Mouse (Mus musculus): Measurements from ENCODE around the gene Ccdc189. TPM values are rescaled to one million over a fixed set of nuclear protein-coding genes. Genes with fewer than 3 reads are reported as not detected.
"Not testable (repeated sequence)": the region's sequence is repeated elsewhere in the genome, so short reads cannot be mapped to it uniquely, and the experiment has no call there.

Gene Ccdc189
- 11.9 and 16.1 TPM in 2 replicates for polyA plus RNA-seq (2016; fragmentation: Nextera tagmentation; extraction: Ambion mirVana)

- no peaks in the 10 kb centered on the region for H3K9me3 ChIP-seq
- H3K4me3 ChIP-seq: peak within 1 kb of the TSS; percentile 89
- peak within 1 kb of the TSS; percentile 83 for H3K27ac ChIP-seq (replicated peaks)
- H3K27me3 ChIP-seq: no peaks in the 10 kb centered on the region
- peaks cover 16% of the 10 kb centered on the region for H3K4me1 ChIP-seq
- H3K4me2 ChIP-seq (replicated peaks): peak within 1 kb of the TSS; percentile 83
- WGBS: under 1% methylated on average over 50 of the region's 50 CpGs
- H3K36me3 ChIP-seq: peaks cover 55% of the 10 kb centered on the region
- peak within 1 kb of the TSS; percentile 83 for H3K9ac ChIP-seq (replicated peaks)
- ATAC-seq (ENCODE audit: low FRiP score, low read depth): peak; percentile 98
Measured at GRCm38 (mm10) chr7:127588011-127588871, at the start of gene Ccdc189, which contains the start of gene Rnf40. Gene Ccdc189 (minus strand): TSS chr7:127588595. Gene Rnf40 (plus strand): TSS chr7:127588767.

GRCm38 (mm10) chr7:127636963-127637362 is 48.6 kb upstream of the Ccdc189 start:
- under 1% methylated on average over 27 of the region's 27 CpGs for WGBS
- Histone ChIP-seq H3K4me1 (0 out of 2 replicates have a peak, but pooled peaks cover 9% of the 10 kb centered on the region), H3K9ac (replicated peaks) (peak overlapping the region; percentile 61), H3K36me3 (no peaks in the 10 kb centered on the region), H3K4me3 (peak overlapping the region; percentile 60), H3K27me3 (peaks cover 7% of the 10 kb centered on the region; the same call in 1 of the 2 replicates), H3K27ac (replicated peaks) (no peak overlapping the region), H3K9me3 (no peaks in the 10 kb centered on the region), H3K4me2 (replicated peaks) (peak overlapping the region; percentile 76)
- ATAC-seq (ENCODE audit: low FRiP score, low read depth): no peak

- H3K4me1 ChIP-seq: 0 out of 2 replicates have a peak, but pooled peaks cover under 1% of the 10 kb centered on the region
- H3K27me3 ChIP-seq: 0 out of 2 replicates have a peak, but pooled peaks cover 6% of the 10 kb centered on the region
- no peak overlapping the region for H3K9ac ChIP-seq (replicated peaks)
- H3K36me3 ChIP-seq: no peaks in the 10 kb centered on the region
- WGBS: 60% methylated on average over 4 of the region's 4 CpGs
- no peaks in the 10 kb centered on the region for H3K9me3 ChIP-seq
- H3K27ac ChIP-seq (replicated peaks): no peak overlapping the region
- no peak overlapping the region for H3K4me2 ChIP-seq (replicated peaks)
- ATAC-seq (ENCODE audit: low FRiP score, low read depth): no peak
- H3K4me3 ChIP-seq: no peak overlapping the region
Measured at GRCm38 (mm10) chr7:127631416-127631815, 43.0 kb upstream of the Ccdc189 start.

GRCm38 (mm10) chr7:127628646-127629045 is 40.3 kb upstream of the Ccdc189 start:
- H3K4me2 ChIP-seq (replicated peaks): no peak overlapping the region
- 83% methylated on average over 5 of the region's 5 CpGs for WGBS

GRCm38 (mm10) chr7:127626471-127626870 is 38.1 kb upstream of the Ccdc189 start:
- Histone ChIP-seq H3K36me3 (no peaks in the 10 kb centered on the region), H3K9ac (replicated peaks) (no peak overlapping the region), H3K4me3 (no peak overlapping the region), H3K27ac (replicated peaks) (no peak overlapping the region), H3K4me1 (no peaks in the 10 kb centered on the region), H3K27me3 (no peaks in the 10 kb centered on the region), H3K9me3 (no peaks in the 10 kb centered on the region), H3K4me2 (replicated peaks) (no peak overlapping the region)
- 91% methylated on average over 4 of the region's 4 CpGs for WGBS
- ATAC-seq (ENCODE audit: low FRiP score, low read depth): no peak

More at GRCm38 (mm10) chr7:127628646-127629045, 40.3 kb upstream of the Ccdc189 start:
- H3K9me3 ChIP-seq: no peaks in the 10 kb centered on the region
- H3K27ac ChIP-seq (replicated peaks): no peak overlapping the region
- H3K27me3 ChIP-seq: no peaks in the 10 kb centered on the region
- H3K4me3 ChIP-seq: no peak overlapping the region
- H3K36me3 ChIP-seq: no peaks in the 10 kb centered on the region
- no peak for ATAC-seq (ENCODE audit: low FRiP score, low read depth)
- no peak overlapping the region for H3K9ac ChIP-seq (replicated peaks)
- no peaks in the 10 kb centered on the region for H3K4me1 ChIP-seq

GRCm38 (mm10) chr7:127626039-127626438 is 37.6 kb upstream of the Ccdc189 start:
- no peaks in the 10 kb centered on the region for H3K9me3 ChIP-seq
- H3K27ac ChIP-seq (replicated peaks): no peak overlapping the region
- no peak overlapping the region for H3K4me2 ChIP-seq (replicated peaks)
- no peak overlapping the region for H3K9ac ChIP-seq (replicated peaks)
- H3K27me3 ChIP-seq: no peaks in the 10 kb centered on the region
- H3K36me3 ChIP-seq: no peaks in the 10 kb centered on the region
- 98% methylated on average over 7 of the region's 7 CpGs for WGBS
- no peaks in the 10 kb centered on the region for H3K4me1 ChIP-seq
- no peak overlapping the region for H3K4me3 ChIP-seq
- no peak for ATAC-seq (ENCODE audit: low FRiP score, low read depth)

GRCm38 (mm10) chr7:127618402-127618801 is 30.0 kb upstream of the Ccdc189 start:
- H3K4me3 ChIP-seq; H3K9ac ChIP-seq (replicated peaks); H3K4me2 ChIP-seq (replicated peaks); H3K27ac ChIP-seq (replicated peaks); ATAC-seq (ENCODE audit: low FRiP score, low read depth); H3K36me3 ChIP-seq; H3K9me3 ChIP-seq; H3K27me3 ChIP-seq: not testable (repeated sequence)
- WGBS: 91% methylated on average over 7 of the region's 8 CpGs
- peaks cover 29% of the 10 kb centered on the region for H3K4me1 ChIP-seq

- H3K9me3 ChIP-seq: no peaks in the 10 kb centered on the region
- H3K36me3 ChIP-seq: no peaks in the 10 kb centered on the region
- no peak for ATAC-seq (ENCODE audit: low FRiP score, low read depth)
- H3K4me2 ChIP-seq (replicated peaks): no peak overlapping the region
- H3K9ac ChIP-seq (replicated peaks): no peak overlapping the region
- 47% methylated on average over 2 of the region's 2 CpGs for WGBS
- H3K27ac ChIP-seq (replicated peaks): 0 out of 2 replicates have a peak overlapping the region, but pooled peaks have one; percentile 20
- no peak overlapping the region for H3K4me3 ChIP-seq
- peaks cover 29% of the 10 kb centered on the region for H3K4me1 ChIP-seq
- H3K27me3 ChIP-seq: no peaks in the 10 kb centered on the region
Measured at GRCm38 (mm10) chr7:127617962-127618361, 29.6 kb upstream of the Ccdc189 start.

GRCm38 (mm10) chr7:127616881-127617280 is 28.5 kb upstream of the Ccdc189 start:
- no peak overlapping the region for H3K9ac ChIP-seq (replicated peaks)
- WGBS: 89% methylated on average over 1 of the region's 1 CpGs
- no peaks in the 10 kb centered on the region for H3K27me3 ChIP-seq
- H3K4me1 ChIP-seq: peaks cover 29% of the 10 kb centered on the region
- peaks cover 10% of the 10 kb centered on the region for H3K36me3 ChIP-seq
- H3K4me2 ChIP-seq (replicated peaks): no peak overlapping the region
- H3K9me3 ChIP-seq: no peaks in the 10 kb centered on the region
- H3K27ac ChIP-seq (replicated peaks): no peak overlapping the region
- ATAC-seq (ENCODE audit: low FRiP score, low read depth): no peak
- no peak overlapping the region for H3K4me3 ChIP-seq

- Histone ChIP-seq H3K9me3 (no peaks in the 10 kb centered on the region), H3K9ac (replicated peaks) (no peak overlapping the region), H3K4me1 (peaks cover 29% of the 10 kb centered on the region), H3K27me3 (no peaks in the 10 kb centered on the region), H3K4me2 (replicated peaks) (peak overlapping the region; percentile 85), H3K27ac (replicated peaks) (no peak overlapping the region), H3K36me3 (peaks cover 16% of the 10 kb centered on the region), H3K4me3 (peak overlapping the region; percentile 84)
- no peak for ATAC-seq (ENCODE audit: low FRiP score, low read depth)
- WGBS: 82% methylated on average over 1 of the region's 1 CpGs
Measured at GRCm38 (mm10) chr7:127616336-127616735, 27.9 kb upstream of the Ccdc189 start.

GRCm38 (mm10) chr7:127614891-127615843 is 26.8 kb upstream of the Ccdc189 start, which contains the start of gene Zfp629:
Gene Zfp629 (minus strand): TSS chr7:127615797.
- Histone ChIP-seq H3K9ac (replicated peaks) (peak within 1 kb of the TSS; percentile 99), H3K36me3 (peaks cover 27% of the 10 kb centered on the region), H3K27me3 (no peaks in the 10 kb centered on the region), H3K27ac (replicated peaks) (peak within 1 kb of the TSS; percentile 89), H3K4me3 (peak within 1 kb of the TSS; percentile 84), H3K4me2 (replicated peaks) (peak within 1 kb of the TSS; percentile 85), H3K9me3 (no peaks in the 10 kb centered on the region), H3K4me1 (peaks cover 29% of the 10 kb centered on the region)
- under 1% methylated on average over 47 of the region's 50 CpGs for WGBS
- ATAC-seq (ENCODE audit: low FRiP score, low read depth): peak; percentile 92
